Mouse (Mus musculus): ENCODE measurements around the gene Gstp3. TPM values are rescaled to one million over a fixed set of nuclear protein-coding genes. Genes with fewer than 3 reads are reported as not detected.

Gstp3 gene
- not detected for total RNA-seq (2021)

GRCm38 (mm10) chr19:4059069-4059740 is at the start of gene Gstp3:
Gene Gstp3, minus strand, starts transcription at chr19:4059569.
- DNase-seq, result no peak

- DNase-seq, result no peak
These were observed 49.2 kb upstream of the Gstp3 start for GRCm38 (mm10) chr19:4108535-4108934.

- DNase-seq, result no peak
These were observed 47.3 kb upstream of the Gstp3 start for GRCm38 (mm10) chr19:4106654-4107053.

- no peak for DNase-seq
These were observed 45.4 kb upstream of the Gstp3 start for GRCm38 (mm10) chr19:4104675-4105194.

- no peak for DNase-seq
These were observed 44.4 kb upstream of the Gstp3 start for GRCm38 (mm10) chr19:4103792-4104191.

- DNase-seq, result no peak
These were observed 43.9 kb upstream of the Gstp3 start for GRCm38 (mm10) chr19:4103294-4103693.

GRCm38 (mm10) chr19:4102626-4103025 is 43.3 kb upstream of the Gstp3 start:
- DNase-seq, result no peak

GRCm38 (mm10) chr19:4102049-4102448 is 42.7 kb upstream of the Gstp3 start:
- DNase-seq, result no peak

GRCm38 (mm10) chr19:4101466-4101865 is 42.1 kb upstream of the Gstp3 start:
- DNase-seq, result no peak

- peak; percentile 66 to 71 for DNase-seq
These were observed 41.4 kb upstream of the Gstp3 start for GRCm38 (mm10) chr19:4100718-4101261.

GRCm38 (mm10) chr19:4099837-4100717 is 40.7 kb upstream of the Gstp3 start, which contains the start of gene Pitpnm1:
Gene Pitpnm1, plus strand, starts transcription at chr19:4099998.
- no peak for DNase-seq

GRCm38 (mm10) chr19:4099056-4099455 is 39.7 kb upstream of the Gstp3 start:
- peak; percentile 85 to 86 for DNase-seq

- no peak for DNase-seq
These were observed 39.1 kb upstream of the Gstp3 start for GRCm38 (mm10) chr19:4098426-4098825.

- DNase-seq, result no peak
These were observed 38.1 kb upstream of the Gstp3 start for GRCm38 (mm10) chr19:4097441-4097825.

GRCm38 (mm10) chr19:4096642-4097440 is 37.5 kb upstream of the Gstp3 start, which contains the start of gene Cdk2ap2:
Gene Cdk2ap2, plus strand, starts transcription at chr19:4097182.
- DNase-seq, result peak; percentile 100

GRCm38 (mm10) chr19:4095802-4096201 is 36.4 kb upstream of the Gstp3 start:
- no peak for DNase-seq

- no peak for DNase-seq
These were observed 35.5 kb upstream of the Gstp3 start for GRCm38 (mm10) chr19:4094774-4095303.

- no peak for DNase-seq
These were observed 35.0 kb upstream of the Gstp3 start for GRCm38 (mm10) chr19:4094348-4094747.

- no peak for DNase-seq
These were observed 34.4 kb upstream of the Gstp3 start for GRCm38 (mm10) chr19:4093772-4094171.

GRCm38 (mm10) chr19:4092750-4093149 is 33.4 kb upstream of the Gstp3 start:
- no peak for DNase-seq

- DNase-seq, result no peak
These were observed 32.0 kb upstream of the Gstp3 start for GRCm38 (mm10) chr19:4091383-4091782.

GRCm38 (mm10) chr19:4090446-4090845 is 31.1 kb upstream of the Gstp3 start:
- no peak for DNase-seq
